Mouse (Mus musculus): ENCODE results near the gene Ampd3. TPM values are rescaled to one million over a fixed set of nuclear protein-coding genes. Genes with fewer than 3 reads are reported as not detected.

Gene Ampd3
- polyA plus RNA-seq, 1 experiment from 2014 or later: 2.2 TPM

GRCm38 (mm10) chr7:110742022-110742421 is 26.0 kb upstream of the Ampd3 start:
- no peak overlapping the region for H3K4me3 ChIP-seq
- no peak overlapping the region for H3K4me2 ChIP-seq (replicated peaks)
- H3K36me3 ChIP-seq: no peaks in the 10 kb centered on the region
- no peak overlapping the region for H3K9ac ChIP-seq (replicated peaks)
- H3K27ac ChIP-seq (replicated peaks): no peak overlapping the region
- no peak for ATAC-seq (ENCODE audit: low FRiP score, low read depth)
- no peaks in the 10 kb centered on the region for H3K9me3 ChIP-seq
- no peaks in the 10 kb centered on the region for H3K27me3 ChIP-seq
- peaks cover 9% of the 10 kb centered on the region for H3K4me1 ChIP-seq
- WGBS: 88% methylated on average over 5 of the region's 5 CpGs

GRCm38 (mm10) chr7:110746087-110746562 is 21.9 kb upstream of the Ampd3 start:
- no peak overlapping the region for H3K27ac ChIP-seq (replicated peaks)
- H3K4me1 ChIP-seq: no peaks in the 10 kb centered on the region
- no peak overlapping the region for H3K4me2 ChIP-seq (replicated peaks)
- no peaks in the 10 kb centered on the region for H3K36me3 ChIP-seq
- H3K27me3 ChIP-seq: no peaks in the 10 kb centered on the region
- no peak overlapping the region for H3K9ac ChIP-seq (replicated peaks)
- no peak for ATAC-seq (ENCODE audit: low FRiP score, low read depth)
- no peaks in the 10 kb centered on the region for H3K9me3 ChIP-seq
- H3K4me3 ChIP-seq: no peak overlapping the region
- WGBS: 69% methylated on average over 5 of the region's 5 CpGs

GRCm38 (mm10) chr7:110746809-110747208 is 21.2 kb upstream of the Ampd3 start:
- WGBS: 67% methylated on average over 2 of the region's 2 CpGs
- no peak for ATAC-seq (ENCODE audit: low FRiP score, low read depth)
- no peaks in the 10 kb centered on the region for H3K4me1 ChIP-seq

DNA sequence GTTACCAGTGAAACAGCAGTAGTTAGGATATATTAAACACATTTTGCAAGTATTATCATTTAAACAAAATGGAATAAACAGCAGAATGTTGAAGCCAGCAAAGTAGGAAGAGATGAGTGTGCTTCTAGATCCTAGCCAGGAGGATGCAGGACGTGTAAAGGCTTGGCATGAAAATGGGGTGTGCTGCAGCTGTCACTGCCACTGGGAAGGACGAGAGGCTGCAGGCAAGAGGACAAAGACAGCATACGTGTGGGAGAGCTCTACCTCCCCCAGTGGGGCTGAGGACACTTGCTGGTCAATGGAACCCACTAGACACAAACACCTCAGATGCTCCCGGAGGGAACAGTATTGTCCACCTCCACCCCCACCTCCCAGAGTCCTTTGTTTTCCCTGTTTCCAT is 17.2 kb upstream of the Ampd3 start:
- H3K4me1 ChIP-seq: no peaks in the 10 kb centered on the region
- no peak for ATAC-seq (ENCODE audit: low FRiP score, low read depth)
- no peaks in the 10 kb centered on the region for H3K9me3 ChIP-seq
- no peak overlapping the region for H3K9ac ChIP-seq (replicated peaks)
- H3K4me2 ChIP-seq (replicated peaks): no peak overlapping the region
- WGBS: 47% methylated on average over 4 of the region's 4 CpGs
- H3K27me3 ChIP-seq: no peaks in the 10 kb centered on the region
- no peaks in the 10 kb centered on the region for H3K36me3 ChIP-seq
- H3K4me3 ChIP-seq: no peak overlapping the region
- no peak overlapping the region for H3K27ac ChIP-seq (replicated peaks)

More at GRCm38 (mm10) chr7:110746809-110747208, 21.2 kb upstream of the Ampd3 start:
- no peak overlapping the region for H3K9ac ChIP-seq (replicated peaks)
- no peak overlapping the region for H3K4me3 ChIP-seq
- H3K27ac ChIP-seq (replicated peaks): no peak overlapping the region
- H3K9me3 ChIP-seq: no peaks in the 10 kb centered on the region
- H3K36me3 ChIP-seq: no peaks in the 10 kb centered on the region
- no peaks in the 10 kb centered on the region for H3K27me3 ChIP-seq
- no peak overlapping the region for H3K4me2 ChIP-seq (replicated peaks)

DNA sequence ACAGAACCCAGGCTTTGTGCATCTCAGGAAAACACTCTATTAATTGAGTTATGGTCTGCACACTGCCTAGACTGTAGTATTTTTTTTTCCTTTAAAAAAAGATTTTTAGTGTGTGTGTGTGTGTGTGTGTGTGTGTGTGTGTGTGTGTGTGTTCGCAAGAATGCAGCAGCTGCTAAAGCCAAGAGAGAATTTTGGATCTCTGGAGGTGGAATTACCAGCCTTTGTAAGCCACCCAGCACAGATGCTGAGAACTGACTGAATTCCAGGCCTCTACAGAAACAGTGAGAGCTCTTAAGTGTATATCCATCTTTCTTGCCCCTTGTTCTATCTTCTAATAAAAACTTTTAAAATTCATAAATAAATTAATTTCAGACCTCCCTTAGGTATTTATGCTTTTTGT is 16.4 kb upstream of the Ampd3 start:
- Histone ChIP-seq H3K27ac (replicated peaks) (no peak overlapping the region), H3K4me1 (no peaks in the 10 kb centered on the region), H3K9ac (replicated peaks) (no peak overlapping the region), H3K36me3 (no peaks in the 10 kb centered on the region), H3K9me3 (no peaks in the 10 kb centered on the region), H3K27me3 (no peaks in the 10 kb centered on the region), H3K4me3 (no peak overlapping the region), H3K4me2 (replicated peaks) (no peak overlapping the region)
- WGBS: 89% methylated on average over 1 of the region's 1 CpGs
- no peak for ATAC-seq (ENCODE audit: low FRiP score, low read depth)

- H3K9me3 ChIP-seq: no peaks in the 10 kb centered on the region
- no peaks in the 10 kb centered on the region for H3K27me3 ChIP-seq
- H3K27ac ChIP-seq (replicated peaks): no peak overlapping the region
- H3K36me3 ChIP-seq: no peaks in the 10 kb centered on the region
- WGBS: 69% methylated on average over 1 of the region's 1 CpGs
- H3K4me3 ChIP-seq: no peak overlapping the region
- H3K4me2 ChIP-seq (replicated peaks): no peak overlapping the region
- no peaks in the 10 kb centered on the region for H3K4me1 ChIP-seq
- no peak for ATAC-seq (ENCODE audit: low FRiP score, low read depth)
- H3K9ac ChIP-seq (replicated peaks): no peak overlapping the region
Observed at GRCm38 (mm10) chr7:110753310-110753709, 14.7 kb upstream of the Ampd3 start.

- Histone ChIP-seq H3K9ac (replicated peaks) (no peak overlapping the region), H3K9me3 (no peaks in the 10 kb centered on the region), H3K4me3 (no peak overlapping the region), H3K36me3 (no peaks in the 10 kb centered on the region), H3K27ac (replicated peaks) (no peak overlapping the region), H3K4me1 (no peaks in the 10 kb centered on the region), H3K4me2 (replicated peaks) (no peak overlapping the region), H3K27me3 (no peaks in the 10 kb centered on the region)
- 19% methylated on average over 5 of the region's 5 CpGs for WGBS
- no peak for ATAC-seq (ENCODE audit: low FRiP score, low read depth)
Observed at GRCm38 (mm10) chr7:110753926-110754330, 14.1 kb upstream of the Ampd3 start.

DNA sequence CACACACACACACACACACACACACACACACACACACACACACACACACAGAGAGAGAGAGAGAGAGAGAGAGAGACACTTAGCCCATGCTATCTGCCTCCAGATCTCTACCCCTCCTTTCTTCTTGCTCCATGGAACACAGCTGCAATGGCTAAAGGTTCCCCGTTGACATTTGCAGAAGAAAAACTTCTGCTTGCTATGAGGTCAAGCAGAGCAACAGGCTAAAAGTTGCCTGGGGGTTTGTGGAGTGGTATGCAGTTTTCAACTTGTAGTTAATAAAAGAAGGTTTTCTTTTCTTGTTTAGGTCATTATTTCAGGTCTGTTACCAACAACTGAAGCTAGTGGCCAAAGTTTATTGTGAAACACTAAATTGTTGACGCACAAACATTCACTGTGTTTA is 11.6 kb upstream of the Ampd3 start:
- no peaks in the 10 kb centered on the region for H3K9me3 ChIP-seq
- no peak overlapping the region for H3K27ac ChIP-seq (replicated peaks)
- H3K9ac ChIP-seq (replicated peaks): no peak overlapping the region
- no peaks in the 10 kb centered on the region for H3K36me3 ChIP-seq
- H3K4me2 ChIP-seq (replicated peaks): no peak overlapping the region
- H3K4me1 ChIP-seq: no peaks in the 10 kb centered on the region
- ATAC-seq (ENCODE audit: low FRiP score, low read depth): no peak
- no peak overlapping the region for H3K4me3 ChIP-seq
- H3K27me3 ChIP-seq: no peaks in the 10 kb centered on the region
- WGBS: 63% methylated on average over 2 of the region's 2 CpGs

DNA sequence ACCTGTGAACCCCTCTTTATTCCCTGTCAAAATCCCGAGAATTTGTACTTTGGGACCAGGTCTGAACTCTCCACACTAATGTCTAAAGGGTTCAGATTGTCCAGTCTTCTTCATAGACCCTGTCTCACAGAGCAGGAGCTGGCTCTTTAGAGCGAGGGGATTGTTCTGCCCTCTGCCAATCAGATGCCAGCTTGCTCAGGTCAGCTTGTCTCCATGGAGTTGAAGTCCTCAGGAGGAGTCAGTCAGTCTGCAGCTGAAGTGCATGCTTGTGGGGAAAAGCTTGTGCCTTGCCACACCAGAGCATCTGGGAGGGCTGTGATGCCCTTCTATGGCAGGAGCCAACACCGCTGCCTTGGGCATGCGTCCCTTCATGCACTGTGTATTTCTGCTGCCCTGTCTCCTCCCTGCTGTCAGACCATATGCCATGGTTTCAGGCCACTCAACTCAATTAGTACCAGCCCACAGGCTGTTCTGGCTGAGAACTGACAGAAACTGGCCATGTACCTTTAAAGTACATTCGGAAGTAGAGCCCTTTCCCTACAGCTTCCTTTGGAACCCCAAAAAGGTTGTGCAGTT is 5.3 kb upstream of the Ampd3 start:
- Histone ChIP-seq H3K27ac (replicated peaks) (no peak overlapping the region), H3K4me1 (no peaks in the 10 kb centered on the region), H3K9me3 (no peaks in the 10 kb centered on the region), H3K27me3 (peaks cover 3% of the 10 kb centered on the region; the same call in 1 of the 2 replicates), H3K4me3 (no peak overlapping the region), H3K36me3 (no peaks in the 10 kb centered on the region), H3K9ac (replicated peaks) (no peak overlapping the region), H3K4me2 (replicated peaks) (no peak overlapping the region)
- ATAC-seq (ENCODE audit: low FRiP score, low read depth): no peak
- WGBS: 72% methylated on average over 5 of the region's 5 CpGs

DNA sequence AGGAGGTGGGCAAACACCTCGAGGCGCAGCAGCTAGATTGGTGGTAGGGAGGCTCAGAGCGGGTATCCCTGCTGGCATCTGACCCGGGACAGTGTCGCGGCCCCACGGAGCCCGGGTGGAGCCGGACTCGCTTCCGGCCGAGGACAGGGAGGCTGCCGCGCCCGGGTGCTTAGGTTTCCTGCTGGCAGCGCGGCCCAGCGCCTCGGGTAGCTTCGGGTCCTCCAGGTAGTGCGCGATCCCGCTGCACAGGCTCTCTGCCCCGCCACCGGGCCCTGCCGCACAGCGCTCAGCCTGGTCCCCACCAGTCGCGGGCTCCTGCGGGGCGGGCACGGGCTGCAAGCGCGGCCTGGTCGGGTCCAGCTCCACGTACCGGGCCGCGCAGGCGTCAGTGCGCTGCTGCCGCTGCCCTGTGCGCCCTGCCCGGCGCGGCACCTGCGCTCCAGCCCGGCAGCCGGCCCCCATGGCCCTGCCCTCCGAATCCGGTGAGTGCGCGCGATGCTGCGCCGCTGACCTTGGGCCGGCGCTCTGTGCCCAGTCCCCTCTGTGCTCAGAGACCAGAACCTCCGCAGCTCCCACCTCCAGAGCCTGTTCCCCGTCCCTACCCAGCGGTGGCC is 552 bp downstream of the Ampd3 start:
- Histone ChIP-seq H3K4me2 (replicated peaks) (peak overlapping the region; percentile 97), H3K9me3 (no peaks in the 10 kb centered on the region), H3K36me3 (no peaks in the 10 kb centered on the region), H3K27me3 (peaks cover 44% of the 10 kb centered on the region), H3K27ac (replicated peaks) (no peak overlapping the region), H3K4me3 (peak overlapping the region; percentile 59), H3K9ac (replicated peaks) (peak overlapping the region; percentile 70), H3K4me1 (peaks cover 14% of the 10 kb centered on the region)
- peak; percentile 60 for ATAC-seq (ENCODE audit: low FRiP score, low read depth)
- under 1% methylated on average over 59 of the region's 61 CpGs for WGBS

DNA sequence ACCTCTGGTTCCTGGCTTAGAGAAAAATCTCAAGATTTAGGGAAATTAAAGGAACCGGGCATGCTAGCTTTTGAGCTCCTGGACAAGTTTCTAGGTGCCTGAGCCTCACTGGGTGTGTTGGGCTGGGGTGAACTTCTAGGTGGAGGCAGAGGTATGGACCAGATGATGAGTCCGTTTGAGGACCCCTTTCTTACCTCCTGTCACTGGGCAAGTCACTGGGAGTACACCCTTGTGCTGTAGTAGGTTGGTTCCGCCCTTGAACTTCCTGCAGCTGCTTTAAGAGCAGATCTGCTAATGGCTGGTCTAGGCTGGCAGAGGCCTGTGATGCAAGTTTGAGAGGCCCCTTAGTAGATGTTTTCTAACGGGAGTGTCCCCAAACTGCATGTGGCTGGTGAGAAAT is 1.1 kb downstream of the Ampd3 start:
- ATAC-seq (ENCODE audit: low FRiP score, low read depth): no peak

GRCm38 (mm10) chr7:110770949-110771348 is 2.9 kb downstream of the Ampd3 start:
- no peak overlapping the region for H3K27ac ChIP-seq (replicated peaks)
- H3K4me2 ChIP-seq (replicated peaks): no peak overlapping the region
- H3K36me3 ChIP-seq: no peaks in the 10 kb centered on the region
- H3K9ac ChIP-seq (replicated peaks): no peak overlapping the region
- no peak for ATAC-seq (ENCODE audit: low FRiP score, low read depth)
- H3K4me1 ChIP-seq: peaks cover 20% of the 10 kb centered on the region
- H3K4me3 ChIP-seq: no peak overlapping the region
- no peaks in the 10 kb centered on the region for H3K9me3 ChIP-seq
- 94% methylated on average over 4 of the region's 4 CpGs for WGBS
- peaks cover 44% of the 10 kb centered on the region for H3K27me3 ChIP-seq

More for the DNA sequence above, 1.1 kb downstream of the Ampd3 start:
- H3K4me1 ChIP-seq: peaks cover 20% of the 10 kb centered on the region
- WGBS: 41% methylated on average over 4 of the region's 4 CpGs
- no peaks in the 10 kb centered on the region for H3K9me3 ChIP-seq
- peaks cover 44% of the 10 kb centered on the region for H3K27me3 ChIP-seq
- H3K9ac ChIP-seq (replicated peaks): peak overlapping the region; percentile 70; the same call in 1 of the 2 replicates
- peak overlapping the region; percentile 97 for H3K4me2 ChIP-seq (replicated peaks)
- H3K4me3 ChIP-seq: peak overlapping the region; percentile 59
- no peaks in the 10 kb centered on the region for H3K36me3 ChIP-seq
- H3K27ac ChIP-seq (replicated peaks): no peak overlapping the region
